Comparison of ENCODE assay signal across 16 mouse cellular contexts in the genomic region with DNA sequence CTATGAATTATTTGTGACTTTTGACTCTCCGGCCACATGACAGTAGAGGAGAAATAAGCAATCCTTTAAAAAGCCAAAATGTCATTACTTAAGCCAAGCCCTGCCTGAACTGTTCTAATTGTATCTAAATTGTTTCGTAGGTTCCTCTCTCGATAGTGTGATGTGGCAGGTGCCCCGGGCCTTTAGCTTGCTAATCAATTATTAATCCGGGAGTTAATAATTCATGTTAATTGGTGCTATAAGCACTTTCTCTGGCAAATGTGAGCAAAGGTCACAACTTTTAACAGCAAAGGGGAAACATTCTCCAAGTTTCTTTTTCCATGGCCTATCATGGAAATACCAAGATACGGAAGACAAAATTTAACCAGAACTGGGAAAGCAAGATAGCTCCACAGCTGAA.
DNase-seq lines count a peak whose midpoint lies in the region; ATAC-seq and TF ChIP-seq lines count a peak whose summit lies in the region.
"Had no signal": no experiment of that assay in that cellular context is flagged by ENCODE, and none has a peak within 500 bp of the region (broad histone marks: within the 10 kb centered on the region; RNA-seq: fewer than 3 reads in every experiment).

No protein-coding gene starts in this region.

- no peaks in the 10 kb centered on the region for H3K4me1 ChIP-seq in liver, postnatal 0 days (ENCODE audit: insufficient read depth)
- peaks cover 38% of the 10 kb centered on the region for H3K4me1 ChIP-seq in liver, embryonic 12.5 days
- H3K4me1 ChIP-seq in embryonic facial prominence, embryonic 14.5 days (ENCODE audit: control insufficient read depth, insufficient read depth, low read length), result peaks cover 22% of the 10 kb centered on the region
- peaks cover 13% of the 10 kb centered on the region; the same call in 1 of the 2 replicates for H3K4me1 ChIP-seq in intestine, postnatal 0 days (replicated peaks; ENCODE audit: control insufficient read depth, insufficient read depth, low read length)
- H3K4me1 ChIP-seq in limb, embryonic 15.5 days, result peaks cover 25% of the 10 kb centered on the region

- H3K27me3 ChIP-seq in liver, postnatal 0 days (ENCODE audit: insufficient read depth, low read length), result no peaks in the 10 kb centered on the region
- peaks cover 18% of the 10 kb centered on the region for H3K27me3 ChIP-seq in liver, embryonic 12.5 days (replicated peaks)
- H3K27me3 ChIP-seq in embryonic facial prominence, embryonic 14.5 days (replicated peaks; ENCODE audit: control insufficient read depth, insufficient read depth, low read length), result 0 out of 2 replicates have a peak, but pooled peaks cover 4% of the 10 kb centered on the region
- H3K27me3 ChIP-seq in intestine, postnatal 0 days (replicated peaks; ENCODE audit: control insufficient read depth, insufficient read depth, low read length), result no peaks in the 10 kb centered on the region
- no peaks in the 10 kb centered on the region for H3K27me3 ChIP-seq in limb, embryonic 15.5 days
- H3K27me3 ChIP-seq: forebrain, embryonic 15.5 days had no signal

- no peak for TF ChIP-seq EP300 in liver, postnatal 0 days (IDR thresholded peaks at IDR 0.05; ENCODE audit: low read depth)

- no peaks in the 10 kb centered on the region for H3K36me3 ChIP-seq in liver, postnatal 0 days (replicated peaks; ENCODE audit: insufficient read depth, low read length)
- no peaks in the 10 kb centered on the region for H3K36me3 ChIP-seq in liver, embryonic 12.5 days
- H3K36me3 ChIP-seq in embryonic facial prominence, embryonic 14.5 days (ENCODE audit: control insufficient read depth, insufficient read depth, low read length), result no peaks in the 10 kb centered on the region
- H3K36me3 ChIP-seq in intestine, postnatal 0 days (ENCODE audit: control insufficient read depth, insufficient read depth), result no peaks in the 10 kb centered on the region
- no peaks in the 10 kb centered on the region for H3K36me3 ChIP-seq in limb, embryonic 15.5 days
- H3K36me3 ChIP-seq: forebrain, embryonic 15.5 days had no signal

- peak overlapping the region; percentile 23; the same call in 1 of the 2 replicates for H3K27ac ChIP-seq in liver, postnatal 0 days (ENCODE audit: low read depth)
- H3K27ac ChIP-seq in liver, embryonic 12.5 days, result no peak overlapping the region
- H3K27ac ChIP-seq in embryonic facial prominence, embryonic 14.5 days (replicated peaks; ENCODE audit: low read depth, low read length), result peak overlapping the region; percentile 71; the same call in 1 of the 2 replicates
- H3K27ac ChIP-seq in intestine, postnatal 0 days (ENCODE audit: low read depth, low read length), result peak overlapping the region; percentile 68
- peak overlapping the region; percentile 74; the same call in 1 of the 2 replicates for H3K27ac ChIP-seq in limb, embryonic 15.5 days
- H3K27ac ChIP-seq: forebrain, embryonic 15.5 days had no signal

- TF ChIP-seq CTCF in liver, postnatal 0 days (IDR thresholded peaks at IDR 0.05; ENCODE audit: low read depth), result no peak
- TF ChIP-seq CTCF in intestine, postnatal 0 days (IDR thresholded peaks at IDR 0.05; ENCODE audit: low read depth), result no peak

- no peak overlapping the region for H3K9ac ChIP-seq in liver, postnatal 0 days (replicated peaks)
- no peak overlapping the region for H3K9ac ChIP-seq in liver, embryonic 12.5 days
- no peak overlapping the region for H3K9ac ChIP-seq in embryonic facial prominence, embryonic 14.5 days (ENCODE audit: low read depth, low read length)
- H3K9ac ChIP-seq in intestine, postnatal 0 days (ENCODE audit: low read depth, low read length), result no peak overlapping the region
- no peak overlapping the region for H3K9ac ChIP-seq in limb, embryonic 15.5 days
- H3K9ac ChIP-seq: forebrain, embryonic 15.5 days had no signal

- no peak for DNase-seq in liver, postnatal 0 days
- no peak for DNase-seq in embryonic facial prominence, embryonic 14.5 days (ENCODE audit: low spot score)
- DNase-seq in heart, adult 8-10 months (ENCODE audit: low spot score), result no peak
- DNase-seq in layer of hippocampus, adult 8-10 months (ENCODE audit: low spot score in 2 of 2), result no peak
- DNase-seq: cerebellum, adult 9-11 months; left cerebral cortex, postnatal 4 days; lung, postnatal 14 days; right cerebral cortex, postnatal 25 days; thymus, adult 2 months had no signal

- H3K4me3 ChIP-seq in liver, postnatal 0 days (ENCODE audit: low read depth, low read length), result peak overlapping the region; percentile 4; the same call in 1 of the 2 replicates
- no peak overlapping the region for H3K4me3 ChIP-seq in liver, embryonic 12.5 days
- H3K4me3 ChIP-seq in embryonic facial prominence, embryonic 14.5 days (ENCODE audit: low read depth, low read length), result no peak overlapping the region
- H3K4me3 ChIP-seq in intestine, postnatal 0 days (ENCODE audit: low read depth, low read length), result peak overlapping the region; percentile 9; the same call in 1 of the 2 replicates
- no peak overlapping the region for H3K4me3 ChIP-seq in limb, embryonic 15.5 days
- H3K4me3 ChIP-seq: erythroblast, embryonic 14.5 days; forebrain, embryonic 15.5 days; megakaryocyte, embryonic 14.5 days had no signal

- H3K9me3 ChIP-seq in liver, postnatal 0 days (ENCODE audit: low read length), result no peaks in the 10 kb centered on the region
- H3K9me3 ChIP-seq in liver, embryonic 12.5 days (replicated peaks), result no peaks in the 10 kb centered on the region
- no peaks in the 10 kb centered on the region for H3K9me3 ChIP-seq in embryonic facial prominence, embryonic 14.5 days (ENCODE audit: control insufficient read depth, low read length)
- H3K9me3 ChIP-seq in intestine, postnatal 0 days (ENCODE audit: control insufficient read depth), result no peaks in the 10 kb centered on the region
- no peaks in the 10 kb centered on the region for H3K9me3 ChIP-seq in limb, embryonic 15.5 days
- H3K9me3 ChIP-seq: forebrain, embryonic 15.5 days; megakaryocyte, embryonic 14.5 days had no signal

- H3K4me2 ChIP-seq in liver, postnatal 0 days (ENCODE audit: low read depth, low read length), result peak overlapping the region; percentile 38; the same call in 1 of the 2 replicates
- H3K4me2 ChIP-seq in liver, embryonic 12.5 days, result no peak overlapping the region
- no peak overlapping the region for H3K4me2 ChIP-seq in embryonic facial prominence, embryonic 14.5 days (ENCODE audit: low read depth, low read length)
- peak overlapping the region; percentile 48 for H3K4me2 ChIP-seq in intestine, postnatal 0 days (replicated peaks; ENCODE audit: low read depth)
- H3K4me2 ChIP-seq in limb, embryonic 15.5 days, result no peak overlapping the region
- H3K4me2 ChIP-seq: forebrain, embryonic 15.5 days had no signal

- 71% methylated on average over 6 of the region's 6 CpGs for WGBS in liver, postnatal 0 days (ENCODE audit: insufficient replicate concordance)
- 79% methylated on average over 6 of the region's 6 CpGs for WGBS in liver, embryonic 12.5 days (ENCODE audit: insufficient replicate concordance)
- 88% methylated on average over 6 of the region's 6 CpGs for WGBS in embryonic facial prominence, embryonic 14.5 days
- WGBS in intestine, postnatal 0 days, result 47% methylated on average over 6 of the region's 6 CpGs
- WGBS in limb, embryonic 15.5 days, result 88% methylated on average over 6 of the region's 6 CpGs

- no peak for ATAC-seq in liver, postnatal 0 days
- ATAC-seq in liver, embryonic 12.5 days, result no peak
- no peak for ATAC-seq in embryonic facial prominence, embryonic 14.5 days (ENCODE audit: low read depth)
- ATAC-seq in intestine, postnatal 0 days, result peak; percentile 64
- no peak for ATAC-seq in limb, embryonic 15.5 days (ENCODE audit: insufficient number of reproducible peaks, low FRiP score, low TSS enrichment, low read depth)
- ATAC-seq: forebrain, embryonic 15.5 days; midbrain, embryonic 16.5 days had no signal

Comparison
In these comparisons a context has a peak if more than half of its experiments do, and no peak if none do; other contexts are left out.
1. H3K4me2 ChIP-seq: peak in liver, postnatal 0 days (single experiment) and intestine, postnatal 0 days (single experiment); none in liver, embryonic 12.5 days (single experiment), embryonic facial prominence, embryonic 14.5 days (single experiment) and limb, embryonic 15.5 days (single experiment).
2. H3K4me3 ChIP-seq: peak in liver, postnatal 0 days (single experiment) and intestine, postnatal 0 days (single experiment); none in liver, embryonic 12.5 days (single experiment), embryonic facial prominence, embryonic 14.5 days (single experiment) and limb, embryonic 15.5 days (single experiment).